Mouse (Mus musculus) ovary, adult 10 weeks (tissue): Measurements from ENCODE around the gene Fanca. TPM values are rescaled to one million over a fixed set of nuclear protein-coding genes. Genes with fewer than 3 reads are reported as not detected.

Source experiments
- polyA plus RNA-seq: library from polyadenylated mRNA; stranded (reverse); fragments of 350-450 nt; fragmentation: Illumina TruSeq; extraction: RNeasy Lipid Tissue Mini Kit (QIAGEN cat#74804); gene quantifications from one replicate; pipeline ENCODE4 v1.2.3, GENCODE M21; 2014

Gene Fanca
- 0.97 TPM for polyA plus RNA-seq

GRCm38 (mm10) chr8:123318467-123318911 lies at the start of gene Fanca:
Gene Fanca (minus strand): TSS chr8:123318576.

GRCm38 (mm10) chr8:123332262-123333090 lies 14.1 kb upstream of the Fanca start, which contains the start of gene Spire2:
Gene Spire2 (plus strand): TSS chr8:123332713.

GRCm38 (mm10) chr8:123254099-123254885 lies 64.1 kb downstream of the Fanca start, which contains the start of the genes Zfp276 and Vps9d1:
Gene Zfp276 (plus strand): TSS chr8:123254195.
Gene Vps9d1 (minus strand): TSS chr8:123254348.

GRCm38 (mm10) chr8:123235520-123236497 lies 82.6 kb downstream of the Fanca start, which contains the start of gene Spata2l:
Gene Spata2l (minus strand): TSS chr8:123236233.

GRCm38 (mm10) chr8:123224278-123225266 lies 93.8 kb downstream of the Fanca start, which contains the start of gene Cdk10:
Gene Cdk10 (plus strand): TSS chr8:123224842.

Other genes with a start within 250 kb of the Fanca start
- gene Rpl13, start 216.2 kb downstream of the Fanca start, polyA plus RNA-seq: 52.1 TPM
- not detected for gene Cpne7, start 201.2 kb downstream of the Fanca start, polyA plus RNA-seq
- 1.1 TPM for gene Sult5a1, start 160.3 kb downstream of the Fanca start, polyA plus RNA-seq
- gene Dpep1, start 132.3 kb downstream of the Fanca start, polyA plus RNA-seq: 1.4 TPM
- 3.4 TPM for gene Chmp1a, start 105.8 kb downstream of the Fanca start, polyA plus RNA-seq
- gene Spata33, start 105.7 kb downstream of the Fanca start, polyA plus RNA-seq: 2.8 TPM
- gene Cdk10, start 93.7 kb downstream of the Fanca start, polyA plus RNA-seq: 1.3 TPM
- not detected for gene Spata2l, start 82.3 kb downstream of the Fanca start, polyA plus RNA-seq
- gene Zfp276, start 64.4 kb downstream of the Fanca start, polyA plus RNA-seq: 1.4 TPM
- gene Vps9d1, start 64.2 kb downstream of the Fanca start, polyA plus RNA-seq: 1.2 TPM
- not detected for gene Spire2, start 14.1 kb upstream of the Fanca start, polyA plus RNA-seq
- 194 TPM for gene Tcf25, start 55.2 kb upstream of the Fanca start, polyA plus RNA-seq
- not detected for gene Mc1r, start 88.5 kb upstream of the Fanca start, polyA plus RNA-seq
- 1.1 TPM for gene Tubb3, start 92.8 kb upstream of the Fanca start, polyA plus RNA-seq
- gene Def8, start 105.0 kb upstream of the Fanca start, polyA plus RNA-seq: 2.8 TPM
- gene Afg3l1, start 159.3 kb upstream of the Fanca start, polyA plus RNA-seq: 6.4 TPM
- 0.31 TPM for gene Dbndd1, start 196.9 kb upstream of the Fanca start, polyA plus RNA-seq
- 3.4 TPM for gene Gas8, start 200.3 kb upstream of the Fanca start, polyA plus RNA-seq